Mouse (Mus musculus): ENCODE data around the gene Slc7a12.

The Slc7a12 gene

GRCm38 (mm10) chr3:14480397-14480796, at the start of gene Slc7a12:
Gene Slc7a12, plus strand, starts transcription at chr3:14480697.
- no peak for DNase-seq (ENCODE audit: low spot score)

GRCm38 (mm10) chr3:14432381-14432780, 48.1 kb upstream of the Slc7a12 start:
- no peak for DNase-seq (ENCODE audit: low spot score)

- DNase-seq (ENCODE audit: low spot score): no peak
Observed at GRCm38 (mm10) chr3:14446015-14446414, 34.5 kb upstream of the Slc7a12 start.

GRCm38 (mm10) chr3:14446691-14447090, 33.8 kb upstream of the Slc7a12 start:
- DNase-seq (ENCODE audit: low spot score): no peak
